Mouse (Mus musculus): ENCODE measurements around the gene Gsn.

The Gsn gene

DNA sequence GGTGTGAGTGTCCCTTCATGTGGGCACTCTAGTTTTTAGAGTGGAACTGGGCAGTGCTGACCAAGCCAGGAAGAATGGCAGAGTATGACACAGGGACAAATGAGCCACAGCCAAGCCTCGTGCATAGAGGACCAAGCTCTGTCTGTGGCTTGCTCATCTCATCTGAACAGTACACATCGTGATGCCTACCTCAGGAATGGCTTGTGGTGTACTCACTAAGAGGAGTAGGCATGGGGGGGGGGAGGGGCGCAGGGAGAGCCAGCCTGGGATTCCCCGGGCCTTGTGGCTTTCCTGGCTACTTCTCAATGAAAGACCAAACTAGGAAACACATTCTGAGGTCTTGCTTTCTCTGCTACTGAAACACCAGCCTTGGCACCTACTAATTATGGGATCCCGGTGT lies 1.2 kb upstream of the Gsn start:
- no peak for DNase-seq

- DNase-seq: no peak
These were observed 718 bp upstream of the Gsn start for GRCm38 (mm10) chr2:35255462-35255861.

DNA sequence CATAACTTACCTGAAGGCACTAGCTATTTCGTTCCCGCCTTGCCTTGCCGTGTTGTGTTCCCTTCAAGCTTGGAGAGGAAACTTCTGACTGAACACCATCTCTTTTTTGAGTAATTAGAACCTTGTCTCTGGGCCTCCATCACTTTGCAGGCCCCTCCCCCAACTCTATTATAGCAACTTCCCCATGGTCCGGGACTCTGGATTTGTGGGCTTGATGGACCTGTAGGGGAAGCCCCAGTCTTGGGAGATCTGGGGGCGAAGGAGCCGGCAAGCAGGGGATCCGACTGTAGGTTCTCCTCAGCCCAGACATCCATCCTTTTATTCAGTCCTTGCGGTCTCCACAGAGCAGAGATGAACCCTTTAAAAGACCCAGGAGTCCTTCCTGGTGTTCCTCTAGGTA lies 752 bp downstream of the Gsn start:
- no peak for DNase-seq

GRCm38 (mm10) chr2:35257886-35258285 lies 1.7 kb downstream of the Gsn start:
- no peak for DNase-seq

DNA sequence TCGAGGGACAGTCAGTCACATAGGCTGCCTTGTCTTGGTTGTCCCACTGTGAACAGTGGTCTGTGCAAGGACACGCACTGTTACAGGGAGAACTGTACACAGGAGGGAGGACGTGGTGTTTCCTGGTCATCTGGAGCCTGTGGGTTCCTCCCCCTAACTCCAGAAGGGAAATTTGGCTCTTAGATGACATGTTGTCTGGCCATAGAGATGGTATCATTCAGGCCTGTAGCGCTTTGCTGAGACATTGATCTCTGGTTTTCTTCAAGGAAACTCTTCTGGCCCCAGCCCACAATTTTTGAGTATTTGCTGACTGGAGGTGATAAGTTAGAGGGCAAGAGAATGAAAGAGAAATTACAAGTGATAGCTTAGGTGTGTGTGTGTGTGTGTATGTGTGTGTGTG lies 2.4 kb downstream of the Gsn start:
- DNase-seq: no peak

DNA sequence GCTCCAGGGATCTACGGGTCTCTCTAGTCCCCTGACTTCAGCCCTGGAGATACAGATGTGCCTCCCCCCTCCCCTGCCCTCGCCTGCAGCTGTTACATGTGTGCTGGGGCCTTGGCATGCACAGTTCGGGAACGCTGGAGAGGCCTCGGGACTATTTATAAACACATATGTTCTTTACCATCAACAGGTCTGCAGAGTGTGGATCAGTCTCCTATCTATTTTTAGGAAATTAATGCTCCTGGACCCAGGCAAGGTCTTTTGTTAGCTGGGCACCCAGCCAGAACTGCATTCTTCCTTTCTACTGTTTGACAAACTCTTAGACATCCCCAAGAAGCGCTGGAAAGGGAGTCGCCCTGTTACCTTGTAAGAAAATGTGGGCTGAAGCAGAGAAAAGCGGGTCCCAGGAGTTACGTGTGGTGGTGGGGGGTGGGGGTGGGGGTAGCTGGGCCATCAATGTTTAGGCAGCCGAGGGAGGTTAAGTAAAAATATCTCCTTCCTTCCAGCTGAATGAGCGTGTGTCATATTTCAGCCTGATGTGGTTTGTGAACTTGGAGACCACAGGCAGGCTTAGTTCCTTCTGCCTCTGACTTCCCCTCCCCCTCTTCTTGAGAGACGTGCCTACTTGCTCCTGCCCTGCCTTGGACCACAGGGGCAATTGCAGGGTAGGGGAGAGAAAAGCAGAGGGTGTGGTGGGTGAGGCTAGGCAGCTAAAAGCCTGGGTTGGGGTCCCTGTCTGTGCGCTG lies 3.3 kb downstream of the Gsn start:
- DNase-seq: no peak

- no peak for DNase-seq
These were observed 4.1 kb downstream of the Gsn start for GRCm38 (mm10) chr2:35260291-35260690.

- no peak for DNase-seq
These were observed 7.9 kb downstream of the Gsn start for GRCm38 (mm10) chr2:35264095-35264494.

DNA sequence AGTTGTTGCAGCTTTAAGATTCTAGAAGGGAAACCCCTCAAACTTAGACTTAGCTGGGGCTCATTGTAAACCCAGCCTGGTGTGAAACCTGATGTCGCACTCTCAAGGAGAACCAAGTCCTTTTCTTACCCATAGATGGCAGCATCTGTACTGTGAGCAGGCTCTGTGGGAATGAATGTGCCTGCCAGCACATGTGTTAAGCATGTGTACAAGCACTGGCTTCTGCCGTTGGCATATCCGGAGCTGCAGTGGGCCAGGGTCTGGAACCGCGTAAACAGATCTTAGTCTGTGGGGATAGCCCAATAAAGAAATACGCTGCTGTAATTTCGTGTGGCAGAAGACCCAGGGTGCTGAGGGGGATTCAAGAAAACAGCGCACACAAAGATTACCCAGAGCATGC lies 9.1 kb downstream of the Gsn start:
- peak; percentile 86 for DNase-seq

- DNase-seq: no peak
These were observed 9.6 kb downstream of the Gsn start for GRCm38 (mm10) chr2:35265775-35266174.

- DNase-seq: peak; percentile 77
These were observed 10.2 kb downstream of the Gsn start for GRCm38 (mm10) chr2:35266251-35266905.

GRCm38 (mm10) chr2:35267156-35267875 lies 11.1 kb downstream of the Gsn start:
- DNase-seq: peak; percentile 92

GRCm38 (mm10) chr2:35267876-35268566 lies 11.8 kb downstream of the Gsn start:
- DNase-seq: peak; percentile 71

DNA sequence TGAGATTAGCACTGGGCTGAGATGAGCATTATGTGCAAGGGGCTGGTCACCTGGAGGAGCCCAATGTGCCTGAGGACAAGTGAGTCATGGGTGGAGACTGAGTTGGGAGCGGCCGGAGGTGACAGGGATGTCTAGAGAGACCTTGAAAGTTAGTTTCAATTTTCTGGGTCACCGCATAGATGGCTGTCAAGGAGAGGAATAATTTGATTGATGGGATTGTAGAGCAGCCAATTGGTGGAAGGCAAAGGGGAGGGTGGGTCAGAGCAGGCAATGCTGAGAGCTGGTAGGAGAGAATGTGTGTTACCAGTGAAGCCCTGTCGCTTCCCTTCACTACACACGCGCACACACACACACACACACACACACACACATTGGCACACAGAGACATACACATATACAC lies 13.0 kb downstream of the Gsn start:
- no peak for DNase-seq

DNA sequence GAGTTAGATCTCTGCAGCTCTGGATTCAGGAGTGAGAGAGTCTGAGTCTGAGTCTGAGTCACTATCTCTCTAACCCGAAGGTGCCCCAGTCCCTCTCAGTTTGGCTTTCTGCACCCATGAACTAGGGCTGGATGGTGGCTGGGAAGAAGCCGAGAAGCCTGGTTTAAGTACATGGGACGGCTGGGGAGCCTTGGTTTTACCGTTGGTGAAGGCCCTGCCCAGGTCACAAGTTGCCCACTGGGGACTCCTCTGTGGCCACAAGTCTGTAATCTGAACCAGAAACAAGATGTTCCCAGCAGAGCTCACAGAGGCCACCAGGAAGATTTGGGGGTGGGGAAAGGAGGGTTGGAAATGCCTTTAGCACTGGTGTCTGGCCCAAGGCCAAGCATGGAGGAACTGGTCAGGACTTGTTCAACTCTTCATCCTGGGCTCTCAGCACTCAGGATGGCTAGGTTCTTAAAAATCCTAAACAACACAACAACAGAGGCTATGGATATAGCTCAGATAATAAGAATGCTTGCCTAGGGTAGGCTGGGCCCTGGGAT lies 13.6 kb downstream of the Gsn start:
- peak; percentile 66 for DNase-seq

- peak; percentile 79 for DNase-seq
These were observed 14.4 kb downstream of the Gsn start for GRCm38 (mm10) chr2:35270531-35270984.

GRCm38 (mm10) chr2:35271817-35272216 lies 15.6 kb downstream of the Gsn start:
- peak; percentile 74 for DNase-seq

- no peak for DNase-seq
These were observed 16.7 kb downstream of the Gsn start for GRCm38 (mm10) chr2:35272881-35273280.

DNA sequence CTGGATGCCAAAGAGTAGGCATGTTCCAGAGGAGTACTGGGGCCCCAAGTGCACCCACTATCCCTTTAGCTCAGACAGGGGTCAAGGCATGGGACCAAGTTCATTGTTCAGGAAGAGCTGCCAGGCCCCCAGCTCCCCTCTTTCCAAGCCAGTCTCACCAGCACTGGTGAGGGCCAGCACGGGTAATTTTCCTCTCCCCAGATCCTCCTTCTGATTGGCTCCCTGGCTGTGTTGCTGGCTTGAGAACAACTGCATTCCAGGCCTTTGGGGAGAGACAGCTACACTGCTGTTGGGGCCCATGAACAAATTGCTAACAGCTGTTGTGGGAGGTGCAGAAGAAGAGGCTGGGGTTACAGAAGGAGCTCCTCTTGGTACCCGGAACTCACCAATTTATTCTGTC lies 17.4 kb downstream of the Gsn start:
- DNase-seq: peak; percentile 69

DNA sequence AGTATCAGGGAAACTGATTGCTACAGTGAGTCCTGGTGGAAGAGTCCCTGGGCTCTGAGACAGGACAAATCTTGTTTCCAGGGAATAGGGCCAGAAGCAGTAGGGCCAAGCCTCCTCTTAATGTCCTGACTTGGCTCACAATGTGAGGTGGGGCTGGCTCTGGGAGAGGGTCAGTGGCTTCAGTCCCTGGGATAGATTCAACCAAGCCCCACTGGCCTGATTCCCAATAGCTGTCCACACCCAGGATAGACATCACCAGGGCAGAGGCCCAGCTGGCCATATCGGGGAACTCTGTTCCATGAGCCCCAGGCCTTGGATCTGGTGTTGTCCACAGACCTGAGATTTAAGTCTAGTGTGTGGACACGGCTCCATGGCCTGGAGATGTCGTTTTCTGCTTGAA lies 21.5 kb downstream of the Gsn start:
- peak; percentile 82 for DNase-seq

GRCm38 (mm10) chr2:35278371-35279210 lies 22.4 kb downstream of the Gsn start:
- peak; percentile 71 for DNase-seq

DNA sequence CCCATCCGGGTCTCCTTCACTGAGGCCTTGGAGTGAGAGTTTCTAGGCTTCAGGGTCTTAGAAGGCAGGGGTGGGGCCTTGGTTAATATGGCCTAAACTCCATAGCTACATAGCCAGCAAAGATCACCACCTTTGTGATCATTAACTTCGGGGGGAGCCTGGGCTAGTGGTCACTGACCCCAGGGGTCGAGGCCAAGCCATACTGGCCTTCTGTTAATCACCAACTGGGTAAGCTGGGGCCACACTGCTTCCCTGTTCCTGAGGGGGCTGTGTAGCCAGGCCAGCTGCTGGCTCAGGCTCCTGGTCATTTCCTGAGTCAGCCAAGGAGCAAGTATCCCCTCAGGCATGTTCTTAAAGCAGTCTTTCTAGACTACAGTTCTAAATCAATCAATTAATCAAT lies 23.8 kb downstream of the Gsn start:
- DNase-seq: no peak
